Mouse (Mus musculus) Patski (cell line): ENCODE results near the gene Map3k20. TPM values are rescaled to one million over a fixed set of nuclear protein-coding genes. Genes with fewer than 3 reads are reported as not detected.

Source experiments
- ATAC-seq: fragments of 100-300 bp; one replicate; pipeline ENCODE4 v1.8.0; 2021
- CTCF ChIA-PET: fragments of 350-600 bp; sonication (Branson Sonifier 250); formaldehyde crosslinking; loops from one replicate; lab custom pipeline; 2022; ENCODE audit warnings: inconsistent platforms; lab: Charles Lee
- POLR2A ChIA-PET: fragments of 350-600 bp; sonication (Branson Sonifier 250); formaldehyde crosslinking; loops from one replicate; lab custom pipeline; 2022; ENCODE audit warnings: antibody characterized with exemption, inconsistent platforms; lab: Charles Lee
- DNase-seq: peaks from one replicate; pipeline ENCODE4 v3.0.0-alpha.2; 2011; ENCODE audit warnings: low read depth, low spot score
- H3K27me3 ChIP-seq: fragments of 371-371 bp; one replicate; pipeline ENCODE4 v1.5.1; 2021
- CTCF ChIP-seq: fragments of 100-300 bp; IDR thresholded peaks from one replicate; pipeline ENCODE4 v1.5.1; 2021
- in situ Hi-C: fragments of 300-500 bp; cut with MboI; formaldehyde crosslinking; loops from 3 replicates; pipeline ENCODE4 v1.11.1; 2018; ENCODE audit warnings: low pct_unique_long_range_greater_than_20kb, mixed read lengths
- polyA plus RNA-seq: library from polyadenylated mRNA; unstranded; gene quantifications from one replicate; pipeline ENCODE4 v1.2.3, GENCODE M21; 2021

Map3k20 gene
- polyA plus RNA-seq, result 43.6 TPM

DNA sequence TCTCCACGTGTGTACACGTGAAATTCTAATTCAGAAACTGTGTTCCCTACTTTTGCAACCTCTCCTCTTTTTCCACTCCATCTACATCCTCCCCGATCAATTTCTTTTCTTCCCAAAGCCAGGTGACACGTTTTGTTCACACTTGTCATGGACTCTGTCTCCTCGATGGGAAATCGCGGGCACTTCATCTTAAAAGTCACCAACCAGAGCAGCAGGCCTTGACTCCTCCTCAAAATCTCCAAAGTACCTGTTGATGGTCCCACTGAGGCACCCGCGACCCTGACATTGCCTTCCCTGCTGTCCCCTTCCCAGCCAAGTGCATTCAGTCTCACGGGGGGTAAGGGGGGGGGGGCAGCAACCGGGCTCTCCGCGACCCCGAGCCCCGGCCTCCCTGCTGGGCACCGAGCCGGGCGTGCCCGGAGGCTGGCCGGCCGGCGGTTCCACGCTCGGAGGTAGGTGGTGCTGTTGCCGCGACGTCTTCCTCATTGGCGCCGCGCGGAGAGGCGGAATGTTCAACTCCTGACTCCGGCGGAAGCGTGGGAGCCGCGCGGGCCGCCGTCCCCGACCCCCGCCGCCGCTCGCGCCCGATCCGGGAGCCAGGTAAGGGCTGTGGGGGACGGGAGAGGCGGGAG, at the start of gene Map3k20:
Gene Map3k20 (plus strand): TSS at position 382 of the 632 bp plus-strand sequence.
- peak; percentile 90 for TF ChIP-seq CTCF
- POLR2A ChIA-PET, result no interaction called here
- CTCF ChIA-PET, result no interaction called here
- DNase-seq (no peak), ATAC-seq (peak; percentile 63)
- no peaks in the 10 kb centered on the region for H3K27me3 ChIP-seq
- in situ Hi-C loops, result no loop called here

GRCm38 (mm10) chr2:72238421-72238820, 47.0 kb upstream of the Map3k20 start:
- H3K27me3 ChIP-seq, result no peaks in the 10 kb centered on the region
- POLR2A ChIA-PET, result no interaction called here
- DNase-seq (no peak), ATAC-seq (no peak)
- in situ Hi-C loops, result no loop called here
- CTCF ChIA-PET, result no interaction called here
- no peak for TF ChIP-seq CTCF

DNA sequence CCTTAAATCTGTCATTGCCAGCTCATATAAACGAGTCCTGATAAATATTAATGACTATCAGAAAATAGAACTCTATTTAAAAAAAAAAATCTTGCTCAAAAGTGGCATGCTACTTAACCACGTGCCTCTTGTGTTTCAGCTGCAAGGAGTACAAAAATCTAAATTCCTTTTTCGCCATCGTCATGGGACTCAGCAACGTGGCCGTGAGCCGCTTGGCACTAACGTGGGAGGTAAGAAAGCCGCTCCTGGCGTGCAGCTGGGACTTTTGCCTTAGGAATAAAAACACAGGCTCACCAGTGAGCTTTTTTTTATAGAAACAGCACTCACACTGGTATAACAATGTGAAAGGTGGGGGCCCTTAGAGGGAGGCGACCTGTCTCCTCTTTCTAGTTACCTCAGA, 46.5 kb upstream of the Map3k20 start:
- no peaks in the 10 kb centered on the region for H3K27me3 ChIP-seq
- ATAC-seq (no peak), DNase-seq (no peak)
- TF ChIP-seq CTCF, result no peak
- in situ Hi-C loops, result no loop called here
- POLR2A ChIA-PET, result no interaction called here
- CTCF ChIA-PET, result no interaction called here

DNA sequence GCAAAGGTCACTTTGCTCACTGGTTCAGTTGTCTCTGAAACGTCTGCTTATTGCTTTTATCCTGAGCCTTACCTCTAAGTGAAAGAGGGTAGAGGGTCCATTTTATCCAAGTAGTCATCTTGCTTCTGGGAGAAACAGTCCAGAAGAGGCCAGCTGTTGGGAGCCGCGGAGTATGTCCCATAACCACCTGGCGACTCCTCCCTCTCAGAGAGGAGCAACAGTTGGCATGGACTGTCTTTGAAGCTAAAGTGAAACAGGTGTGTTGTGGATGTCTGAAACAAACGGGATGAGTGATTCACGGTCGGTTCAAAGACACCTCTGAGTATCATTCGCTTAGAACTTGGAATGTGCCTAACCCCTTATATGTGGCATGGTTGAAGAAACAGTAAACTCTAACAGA, 46.0 kb upstream of the Map3k20 start:
- POLR2A ChIA-PET, result no interaction called here
- in situ Hi-C loops, result no loop called here
- DNase-seq, result no peak
- no peak for TF ChIP-seq CTCF
- ATAC-seq, result no peak
- CTCF ChIA-PET, result no interaction called here
- no peaks in the 10 kb centered on the region for H3K27me3 ChIP-seq

DNA sequence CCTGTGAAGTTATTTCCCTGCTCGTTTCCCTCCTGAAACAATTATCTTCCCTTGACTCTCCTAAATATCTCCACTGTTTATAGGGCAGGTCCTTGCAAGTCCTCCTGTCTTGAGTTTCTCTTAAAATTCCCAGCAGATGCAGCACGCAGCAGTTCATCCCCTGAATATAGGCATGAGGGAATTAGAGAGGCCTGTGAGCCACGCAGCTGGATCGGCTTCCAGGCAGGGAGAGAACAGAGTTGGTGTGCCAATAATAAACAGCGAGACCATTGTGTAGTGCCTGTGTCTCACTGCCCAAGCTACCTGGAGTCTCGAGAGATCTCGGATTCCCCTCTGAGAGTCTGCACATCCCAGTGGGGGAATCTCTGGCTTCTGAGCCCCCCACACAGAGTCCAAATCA, 45.4 kb upstream of the Map3k20 start:
- DNase-seq, result no peak
- in situ Hi-C loops, result no loop called here
- ATAC-seq, result no peak
- H3K27me3 ChIP-seq, result no peaks in the 10 kb centered on the region
- CTCF ChIA-PET, result interaction anchor here (0.7 kb wide), 1 partner anchor 59 kb away, joined by 3 read pairs; no protein-coding TSS in a partner anchor
- POLR2A ChIA-PET, result no interaction called here
- no peak for TF ChIP-seq CTCF

DNA sequence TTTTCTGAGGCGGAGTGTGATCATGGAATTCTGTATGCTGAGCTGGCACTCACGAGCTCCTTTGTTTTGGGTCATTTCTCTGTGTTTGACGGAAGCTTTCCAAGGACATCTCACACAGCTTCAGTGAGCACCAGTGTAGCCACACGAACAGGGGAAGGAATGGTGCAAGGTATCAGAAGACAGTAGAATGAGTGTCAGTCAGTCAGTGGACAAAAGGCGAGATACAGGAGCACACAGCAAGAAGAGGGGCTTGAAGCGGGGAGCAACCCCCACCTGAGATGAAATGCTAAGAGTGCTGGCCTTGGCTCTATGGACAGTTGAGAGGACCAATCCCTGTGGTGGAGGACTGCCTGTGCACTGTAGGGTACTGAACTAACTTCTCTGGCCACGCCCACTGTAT, 44.7 kb upstream of the Map3k20 start:
- DNase-seq (no peak), ATAC-seq (no peak)
- in situ Hi-C loops, result no loop called here
- ChIA-PET CTCF (interaction anchor here (0.7 kb wide), 1 partner anchor 58 kb away, joined by 3 read pairs; no protein-coding TSS in a partner anchor), POLR2A (no interaction called here)
- H3K27me3 ChIP-seq, result no peaks in the 10 kb centered on the region
- TF ChIP-seq CTCF, result no peak

- DNase-seq (no peak), ATAC-seq (no peak)
- ChIA-PET POLR2A (no interaction called here), CTCF (interaction anchor here (1.4 kb wide), 1 partner anchor 9 kb away, joined by 3 read pairs; no protein-coding TSS in a partner anchor)
- in situ Hi-C loops, result no loop called here
- H3K27me3 ChIP-seq, result no peaks in the 10 kb centered on the region
- TF ChIP-seq CTCF, result no peak
Measured at GRCm38 (mm10) chr2:72241714-72242472, 43.5 kb upstream of the Map3k20 start.

GRCm38 (mm10) chr2:72242910-72243675, 42.3 kb upstream of the Map3k20 start:
- ATAC-seq (no peak), DNase-seq (no peak)
- in situ Hi-C loops, result no loop called here
- TF ChIP-seq CTCF, result no peak
- H3K27me3 ChIP-seq, result no peaks in the 10 kb centered on the region
- POLR2A ChIA-PET, result no interaction called here
- CTCF ChIA-PET, result interaction anchor here (1.4 kb wide), 1 partner anchor 8 kb away, joined by 3 read pairs; no protein-coding TSS in a partner anchor

DNA sequence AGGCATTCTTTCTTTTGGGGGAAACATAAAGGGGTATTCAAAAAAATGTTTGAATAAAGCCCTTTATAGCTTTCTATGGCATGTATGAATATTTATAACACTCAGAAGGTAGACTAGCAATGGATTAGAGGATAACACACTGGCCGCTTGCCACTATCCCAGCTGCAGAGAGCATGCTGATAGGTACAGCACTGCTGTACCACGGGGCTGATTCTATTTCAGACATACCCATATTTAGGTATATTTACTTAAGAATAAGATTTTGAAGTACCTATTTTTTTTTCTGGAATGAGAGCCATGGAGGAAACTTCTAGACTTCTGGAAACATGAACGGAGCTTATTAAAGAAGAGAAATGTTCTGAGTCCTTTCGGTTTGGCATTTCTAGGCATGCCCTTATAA, 39.8 kb upstream of the Map3k20 start:
- ATAC-seq (no peak), DNase-seq (no peak)
- in situ Hi-C loops, result no loop called here
- CTCF ChIA-PET, result interaction anchor here (1.0 to 3.2 kb wide), 4 partner anchors 11 to 144 kb away, joined by 3 to 8 read pairs (median 4); no protein-coding TSS in a partner anchor
- H3K27me3 ChIP-seq, result no peaks in the 10 kb centered on the region
- TF ChIP-seq CTCF, result no peak
- POLR2A ChIA-PET, result no interaction called here

GRCm38 (mm10) chr2:72246376-72246775, 39.1 kb upstream of the Map3k20 start:
- ATAC-seq (no peak), DNase-seq (no peak)
- CTCF ChIA-PET, result interaction anchor here (1.0 to 3.2 kb wide), 3 partner anchors 12 to 143 kb away, joined by 3 to 8 read pairs (median 4); no protein-coding TSS in a partner anchor
- no peak for TF ChIP-seq CTCF
- POLR2A ChIA-PET, result no interaction called here
- in situ Hi-C loops, result no loop called here
- no peaks in the 10 kb centered on the region for H3K27me3 ChIP-seq
